Mouse (Mus musculus) fibroblast of lung, adult 2 months (primary cell): ENCODE data around the gene Twnk.
"Not testable (repeated sequence)": the region's sequence is repeated elsewhere in the genome, so short reads cannot be mapped to it uniquely, and the experiment has no call there.

Experiments
- DNase-seq: peaks from one replicate; pipeline ENCODE4 v3.0.0-alpha.2; 2011; ENCODE audit warnings: low read depth

The Twnk gene

DNA sequence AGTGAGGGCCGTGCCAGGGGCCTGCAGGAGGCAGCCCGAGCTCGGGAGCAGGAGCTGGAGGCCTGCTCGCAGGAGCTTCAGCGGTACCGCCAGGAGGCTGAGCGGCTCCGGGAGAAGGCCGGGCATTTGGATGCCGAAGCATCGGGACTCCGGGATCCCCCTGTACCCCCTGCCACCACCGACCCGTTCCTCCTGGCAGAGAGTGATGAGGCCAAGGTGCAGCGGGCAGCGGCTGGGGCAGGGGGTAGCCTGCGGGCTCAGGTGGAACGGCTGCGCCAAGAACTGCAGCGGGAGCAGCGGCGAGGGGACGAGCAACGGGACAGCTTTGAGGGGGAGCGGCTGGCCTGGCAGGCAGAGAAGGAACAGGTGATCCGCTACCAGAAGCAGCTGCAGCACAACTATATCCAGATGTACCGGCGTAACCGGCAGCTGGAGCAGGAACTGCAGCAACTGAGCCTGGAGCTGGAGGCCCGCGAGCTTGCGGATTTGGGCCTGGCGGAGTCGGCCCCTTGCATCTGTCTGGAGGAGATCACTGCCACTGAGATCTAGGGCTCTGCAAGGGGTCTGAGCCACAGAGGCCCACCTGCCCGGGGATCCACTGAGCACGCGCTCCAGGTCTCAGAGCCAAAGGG, 20.6 kb downstream of the Twnk start:
- no peak for DNase-seq

DNA sequence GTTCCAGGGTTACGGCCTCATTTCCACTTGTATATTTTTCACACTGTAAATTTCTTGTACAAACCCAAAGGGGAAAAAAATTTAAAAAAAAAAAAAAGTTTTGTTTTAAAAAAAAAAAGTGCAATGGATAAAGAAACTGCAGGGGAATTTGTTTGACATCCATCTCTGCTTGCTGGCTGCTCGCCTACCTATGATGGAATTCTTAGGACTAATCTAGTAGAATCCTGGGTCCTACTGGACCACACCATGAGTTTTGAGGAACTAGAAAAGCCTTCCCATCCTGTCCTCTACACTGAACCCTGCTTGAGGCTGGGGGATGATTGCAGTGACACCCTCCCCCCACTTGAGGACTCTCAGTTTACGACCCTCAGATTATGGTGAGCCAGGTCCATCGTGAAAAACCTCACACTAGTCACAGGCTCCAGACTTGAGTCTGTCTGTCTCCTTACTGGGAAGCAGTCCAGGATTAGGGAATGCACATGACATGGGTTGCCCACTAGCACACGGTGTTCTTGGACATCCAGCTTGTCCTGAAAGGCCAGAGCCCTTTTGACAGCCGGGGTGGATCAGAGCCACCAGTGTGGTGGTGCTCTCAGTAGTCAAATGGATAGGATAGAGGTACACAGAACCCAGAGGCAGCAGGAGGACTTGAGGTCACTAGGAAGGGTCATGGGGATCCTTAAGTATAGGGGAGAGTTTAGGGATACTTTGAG, 21.7 kb downstream of the Twnk start:
- DNase-seq: no peak

DNA sequence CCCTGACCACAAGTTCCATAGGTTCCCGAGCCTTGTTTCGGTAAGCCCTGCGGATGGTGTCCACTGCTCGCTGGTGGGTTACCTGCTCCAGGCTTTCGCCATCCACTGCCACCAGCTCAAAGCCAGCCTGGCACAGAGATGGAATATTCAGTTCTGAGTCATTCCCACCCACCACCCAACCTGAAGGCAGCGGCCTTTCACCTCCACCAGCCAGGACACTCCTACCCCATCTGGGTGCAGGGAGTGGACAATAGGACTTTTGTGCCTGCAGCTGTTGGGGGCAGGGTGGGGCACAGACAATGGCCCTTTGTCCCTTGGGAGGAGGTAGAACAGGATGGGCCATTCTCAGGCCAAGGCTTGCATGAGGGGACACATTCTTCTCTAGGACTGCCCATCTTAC, 22.4 kb downstream of the Twnk start:
- DNase-seq: no peak

DNA sequence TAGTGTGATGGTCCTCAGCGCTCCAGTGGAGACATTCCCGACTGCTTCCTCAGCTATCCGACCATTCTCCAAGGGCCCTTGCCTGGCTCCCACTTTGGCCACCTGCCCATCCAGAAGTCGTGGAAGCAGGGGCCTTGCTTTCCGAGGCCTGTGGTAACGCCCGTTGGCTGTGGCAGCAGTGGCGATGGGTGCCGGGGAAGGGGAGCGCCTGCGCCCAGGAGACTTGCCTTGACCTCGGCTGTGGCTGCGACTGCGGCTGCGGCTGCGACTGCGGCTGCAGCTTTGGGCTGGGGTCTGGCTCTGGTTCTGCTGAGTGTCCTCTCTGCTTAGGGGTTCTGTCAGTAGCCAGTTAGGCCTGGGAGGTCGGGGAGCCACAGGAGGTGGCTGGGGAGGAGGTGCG, 23.3 kb downstream of the Twnk start:
- no peak for DNase-seq

DNA sequence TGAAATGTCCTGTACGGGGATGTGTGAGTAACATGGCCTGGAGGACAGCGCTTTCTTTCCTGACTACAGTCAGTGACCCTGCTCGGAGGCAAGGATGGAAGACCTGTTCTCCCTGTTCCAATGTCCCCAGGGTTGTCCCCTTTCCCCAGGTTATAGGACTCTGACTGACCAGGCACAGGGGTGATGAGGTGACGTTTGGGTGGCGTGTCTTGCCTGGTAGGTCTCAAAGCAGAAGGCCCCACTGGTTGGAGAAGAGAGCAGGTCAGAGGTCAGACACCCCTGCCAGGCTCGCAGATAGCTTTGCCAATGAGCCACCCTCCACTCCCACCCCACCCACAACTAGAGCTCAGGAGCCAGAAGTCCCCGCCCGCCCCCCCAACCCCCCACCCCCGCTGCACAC, 24.1 kb downstream of the Twnk start:
- no peak for DNase-seq

DNA sequence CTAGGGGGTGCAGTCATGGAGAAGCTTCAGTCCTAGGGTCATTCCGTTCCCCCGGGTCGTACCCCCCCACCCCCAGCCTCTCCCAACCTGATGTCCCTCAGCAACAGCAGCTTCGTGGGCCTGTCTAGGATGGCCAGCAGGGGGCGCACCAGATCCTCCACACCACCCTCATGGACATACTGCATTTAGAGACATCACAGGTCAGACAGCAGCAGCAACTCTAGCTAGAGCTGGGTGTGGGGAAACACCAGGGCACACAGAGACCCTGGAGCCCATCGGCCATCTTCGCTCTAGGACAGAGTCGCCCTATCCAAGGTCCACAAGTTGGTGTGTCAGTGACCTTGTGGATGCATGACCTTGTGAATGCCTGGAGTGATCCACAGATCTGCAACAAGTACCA, 24.6 kb downstream of the Twnk start:
- no peak for DNase-seq

DNA sequence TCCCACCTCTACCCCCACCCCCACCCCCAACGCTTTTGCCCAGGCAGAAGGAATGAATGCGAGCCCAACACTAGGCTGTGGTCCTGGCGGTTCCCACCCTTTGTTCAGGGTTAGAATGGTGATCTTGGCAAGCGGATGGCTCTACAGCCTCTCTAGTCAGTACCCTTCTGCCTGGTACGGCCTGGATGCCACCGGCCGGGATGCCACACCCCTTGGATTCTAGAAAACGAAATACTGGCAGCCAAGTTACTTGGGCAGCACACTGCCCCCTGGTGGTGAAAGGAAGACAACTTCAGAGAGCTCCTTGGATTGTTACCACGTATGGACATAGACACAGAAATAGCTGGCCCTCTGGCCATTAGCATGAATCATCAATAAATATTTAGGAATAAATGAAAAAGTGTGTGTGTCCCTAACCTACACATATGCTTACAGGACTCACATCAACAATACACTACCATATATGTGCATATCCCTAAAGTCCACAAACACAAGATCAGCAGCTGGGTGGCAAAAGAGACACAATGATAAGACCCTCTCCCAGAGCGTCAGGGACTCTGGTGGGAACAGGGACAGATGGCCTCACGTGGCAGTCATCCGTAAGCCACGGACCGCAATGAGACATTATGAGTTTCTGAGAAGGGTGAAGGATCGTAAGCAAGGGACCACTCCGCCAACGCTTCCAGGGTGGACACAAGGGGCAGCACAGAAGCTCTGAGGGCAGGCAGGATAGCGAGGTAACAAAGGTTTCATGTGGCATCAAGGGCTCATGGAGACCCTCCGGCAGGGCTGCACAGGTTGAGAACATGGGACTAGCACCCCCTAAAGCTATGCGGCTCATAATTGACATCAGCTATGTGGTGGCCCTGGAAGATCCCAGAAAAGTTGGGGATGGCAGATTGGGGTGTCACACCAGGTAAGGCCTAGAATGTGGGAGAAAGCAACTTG, 25.6 kb downstream of the Twnk start:
- no peak for DNase-seq

DNA sequence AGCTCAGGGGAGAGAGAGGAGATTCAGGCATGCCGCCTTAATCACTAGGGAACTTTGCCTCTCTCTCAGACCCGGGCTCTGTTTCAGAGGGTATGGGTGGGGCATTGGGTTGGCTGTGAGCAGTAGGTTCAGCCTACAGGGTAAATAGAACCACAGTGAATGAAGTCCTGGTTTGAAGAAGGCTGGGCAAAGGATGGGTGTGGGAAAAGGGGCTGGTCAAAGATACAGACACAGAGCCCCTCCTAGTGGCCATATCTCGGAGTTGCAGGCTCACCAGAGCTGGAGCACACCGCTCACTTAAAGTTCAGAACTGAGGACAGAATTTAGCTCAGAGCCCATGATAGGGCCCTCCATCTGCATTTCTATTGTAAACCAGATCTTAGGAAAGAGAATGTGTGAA, 26.3 kb downstream of the Twnk start:
- peak; percentile 75 for DNase-seq

DNA sequence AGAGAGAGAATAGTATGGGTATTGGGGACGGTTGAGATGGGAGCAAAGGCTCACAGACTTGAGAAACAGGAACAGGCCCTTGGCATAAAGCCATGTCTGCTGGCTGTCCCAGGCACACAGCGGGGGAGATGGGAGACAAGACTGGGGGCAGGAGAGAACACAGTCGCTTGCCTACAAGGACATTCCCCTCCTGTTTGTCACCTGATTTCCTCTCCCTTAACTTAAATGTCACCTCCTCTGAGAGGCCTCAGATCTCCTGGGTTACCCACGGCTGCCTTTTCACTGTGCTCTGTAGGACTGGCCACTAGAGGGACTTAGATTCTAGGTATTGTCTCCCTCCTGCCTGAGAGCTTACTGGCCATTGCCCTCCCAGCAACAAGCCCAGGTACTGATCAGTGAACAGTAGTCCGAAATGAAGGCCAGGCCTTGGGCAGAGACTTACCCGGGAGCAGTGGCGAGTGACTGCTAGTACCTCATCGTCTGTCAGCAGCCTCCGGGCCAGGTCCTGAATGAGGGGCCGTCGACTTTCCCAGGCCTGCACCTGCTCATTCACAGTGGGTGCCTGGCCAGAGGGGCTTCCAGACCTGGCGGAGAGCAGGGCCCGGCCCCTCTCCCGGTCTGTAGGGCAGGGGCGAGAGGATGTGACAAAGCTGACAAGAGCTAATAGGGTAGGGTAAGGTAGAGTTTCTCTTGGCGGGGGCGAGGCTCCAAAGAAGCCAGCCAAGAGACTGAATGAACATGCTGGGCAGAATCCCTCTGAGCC, 27.3 kb downstream of the Twnk start:
- DNase-seq: no peak

DNA sequence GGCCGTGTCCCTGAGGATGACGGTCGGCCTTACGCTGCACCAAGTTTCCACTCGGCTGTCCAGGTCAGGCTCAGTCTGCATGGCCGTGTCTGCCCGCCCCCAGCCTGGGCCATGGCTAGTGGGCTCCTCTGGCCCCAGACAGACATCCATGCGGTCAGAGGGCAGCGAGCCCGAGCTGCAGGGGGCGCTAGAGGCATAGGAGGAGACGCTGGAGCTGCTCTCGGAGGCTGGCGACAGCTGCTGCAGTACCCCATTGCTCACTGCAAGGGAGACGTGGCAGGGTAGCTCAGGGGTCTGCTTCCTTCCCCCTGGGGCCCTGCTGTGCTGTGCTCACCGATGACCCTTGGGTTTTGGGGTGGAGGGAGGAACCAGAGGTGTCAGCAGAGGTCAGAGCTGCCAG, 31.4 kb downstream of the Twnk start:
- no peak for DNase-seq

DNA sequence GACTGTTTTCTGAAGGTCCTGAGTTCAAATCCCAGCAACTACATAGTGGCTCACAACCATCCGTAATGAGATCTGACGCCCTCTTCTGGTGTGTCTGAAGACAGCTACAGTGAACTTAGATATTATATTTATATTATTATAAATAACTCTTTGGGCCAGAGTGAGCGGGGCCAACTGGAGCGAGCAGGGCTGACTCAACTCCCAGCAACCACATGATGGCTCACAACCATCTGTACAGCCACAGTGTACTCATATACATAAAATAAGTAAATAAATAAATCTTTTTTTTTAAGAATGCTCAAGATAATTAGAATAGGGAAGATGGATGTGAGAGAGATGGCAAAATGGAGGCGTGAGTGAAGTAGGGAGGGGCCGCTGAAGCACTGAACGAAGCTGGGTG, 32.7 kb downstream of the Twnk start:
- not testable (repeated sequence) for DNase-seq

DNA sequence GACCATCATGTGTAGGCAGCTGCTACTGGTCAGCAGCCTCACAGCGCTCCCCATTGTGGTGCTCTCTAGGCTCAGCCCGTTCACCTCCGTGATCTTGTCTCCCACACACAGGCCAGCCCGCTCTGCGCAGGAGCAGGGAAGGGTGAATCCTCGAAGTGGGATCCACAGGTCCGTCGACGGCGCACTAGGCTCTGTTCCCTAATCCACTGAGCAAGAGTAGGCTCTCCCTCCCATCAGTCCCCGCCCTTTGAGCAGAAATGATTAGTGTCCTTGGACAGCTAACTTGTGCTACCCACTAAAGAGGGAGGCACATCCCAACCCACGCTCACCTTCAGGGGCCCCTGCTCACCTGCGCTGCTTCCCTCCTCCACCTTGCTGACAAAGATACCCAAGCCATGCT, 34.8 kb downstream of the Twnk start:
- no peak for DNase-seq

DNA sequence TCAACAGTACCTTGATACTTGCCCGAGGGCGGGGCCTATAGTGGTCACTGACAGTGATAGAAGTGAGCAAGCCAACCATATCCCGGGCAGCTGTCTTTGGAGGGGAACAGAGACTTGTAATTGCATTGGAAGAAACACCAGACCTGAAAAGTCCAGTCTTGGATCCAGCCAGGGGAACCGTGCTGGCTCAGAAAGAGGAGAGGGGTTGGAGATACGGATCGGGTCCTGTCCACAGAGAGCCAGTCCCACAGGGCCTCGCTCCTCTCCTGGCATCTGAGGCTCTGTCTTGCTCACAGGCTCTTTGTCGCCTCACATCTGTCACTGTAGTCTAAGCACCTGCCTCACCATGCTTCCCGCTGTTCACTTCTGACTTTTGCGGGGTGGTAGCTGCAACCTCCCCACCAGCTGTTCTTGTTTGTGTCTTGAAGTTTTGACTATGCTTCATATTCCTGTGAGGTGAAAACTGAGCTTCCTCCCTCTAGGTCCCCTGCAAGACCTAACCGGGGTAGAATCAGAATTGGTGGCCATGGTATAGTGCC, 39.0 kb downstream of the Twnk start:
- DNase-seq: no peak

DNA sequence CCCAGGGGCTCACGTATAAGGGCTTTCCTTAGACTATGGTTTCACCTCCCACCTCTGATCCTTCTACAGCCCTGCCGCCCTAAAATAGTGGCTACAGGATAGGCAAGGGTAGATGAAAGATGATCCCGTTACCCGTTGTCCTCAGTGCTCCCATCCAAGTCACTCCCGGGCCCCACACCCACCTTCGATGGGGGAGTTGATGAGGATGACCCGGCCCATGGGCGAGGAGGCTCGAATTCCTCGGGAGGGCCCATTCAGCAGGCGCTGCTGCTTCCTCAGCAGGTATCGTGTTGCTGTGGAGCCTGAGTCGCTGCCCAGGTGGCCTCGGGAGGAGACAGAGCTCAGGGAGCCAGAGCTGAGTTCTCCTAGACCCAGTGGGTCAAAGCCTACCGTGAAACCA, 39.8 kb downstream of the Twnk start:
- no peak for DNase-seq

DNA sequence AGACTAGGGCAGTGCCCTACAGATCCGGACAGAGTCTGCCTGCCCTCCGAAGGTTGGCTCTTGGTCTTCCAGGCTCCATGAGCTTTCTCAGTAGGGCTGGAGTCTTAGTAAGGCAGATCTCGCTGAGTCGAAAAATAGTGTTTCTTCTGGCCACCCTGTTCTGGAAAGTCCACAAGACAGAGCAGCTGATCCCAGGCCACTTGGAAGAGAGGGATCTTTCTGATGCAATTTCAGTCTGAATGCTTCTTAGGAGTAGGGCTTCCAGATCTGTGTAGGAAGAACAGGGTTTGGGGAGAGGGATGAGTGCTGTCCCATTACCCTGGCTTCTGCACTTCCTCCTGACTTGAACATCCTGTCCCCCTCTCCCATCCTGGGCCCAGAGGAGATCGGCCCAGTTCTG, 40.2 kb downstream of the Twnk start, which contains the start of gene Pdzd7:
TSS of gene Pdzd7 (minus strand) at position 67 of the 400 bp plus-strand sequence.
- no peak for DNase-seq

DNA sequence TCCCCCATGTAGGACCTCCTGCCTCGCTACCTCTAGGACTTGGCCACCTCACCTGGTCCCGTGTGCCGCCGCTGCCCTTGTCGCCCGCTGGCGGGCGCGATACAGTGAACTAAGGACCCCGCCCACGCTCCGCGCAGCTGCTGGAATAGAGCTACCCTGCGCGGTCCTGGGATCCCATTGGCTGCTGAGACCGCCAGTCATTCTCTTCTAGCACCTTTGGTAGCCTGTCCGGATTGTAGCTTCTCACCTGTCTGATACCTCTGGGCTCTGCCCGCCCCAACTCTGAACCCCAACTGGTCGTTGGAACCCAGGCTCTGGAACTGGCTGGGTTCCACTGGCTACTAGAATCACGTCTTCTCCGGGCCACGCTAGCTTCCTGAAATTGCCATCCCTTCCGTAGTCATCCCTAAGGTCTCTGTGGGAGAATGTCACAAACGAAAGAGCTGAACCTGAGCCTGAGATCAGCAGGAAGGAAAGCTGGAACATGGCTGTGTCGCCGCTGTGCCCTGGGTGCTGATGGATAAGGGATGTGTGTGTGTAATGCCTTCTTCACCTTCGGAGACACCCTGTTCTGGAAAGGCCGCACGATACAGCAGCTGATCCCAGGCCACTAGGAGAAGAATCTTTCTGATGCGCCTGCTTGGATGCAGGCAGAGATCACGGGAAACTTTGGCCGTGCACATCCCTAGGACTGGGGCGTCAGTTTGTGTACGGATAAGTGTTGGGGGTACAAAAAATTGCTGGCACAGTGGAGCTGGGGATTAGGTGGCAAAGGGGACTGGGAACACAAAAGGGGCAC, 41.3 kb downstream of the Twnk start:
- DNase-seq: no peak

DNA sequence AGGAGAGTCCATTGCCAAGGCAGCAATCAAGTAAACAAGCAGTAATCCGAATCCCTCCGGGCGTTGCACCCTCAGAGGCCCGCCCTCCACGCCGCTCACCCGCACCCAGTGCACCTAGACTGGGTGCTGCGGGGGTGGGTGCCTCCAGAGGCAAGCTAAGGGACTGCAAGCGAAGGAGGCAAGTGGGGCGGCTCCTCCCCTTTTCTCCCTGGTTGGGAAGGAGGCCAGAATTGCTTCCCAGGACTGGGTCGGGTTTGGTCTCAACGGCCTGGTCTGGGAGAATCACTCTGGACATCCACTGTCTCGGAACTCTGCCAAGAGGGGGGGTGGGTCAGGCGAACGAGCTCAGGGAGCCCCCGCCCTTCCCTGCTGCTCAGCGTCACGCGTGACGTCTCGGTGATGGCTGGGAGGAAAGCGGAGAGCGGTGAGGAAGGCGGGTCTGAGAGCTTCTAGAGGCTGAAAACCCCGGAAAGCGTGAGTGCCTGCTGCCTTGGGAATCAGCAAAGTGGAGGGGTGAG, 42.0 kb downstream of the Twnk start, which contains the start of gene Sfxn3:
TSS of gene Sfxn3 (plus strand) at position 87 of the 518 bp plus-strand sequence.
- peak; percentile 94 for DNase-seq

DNA sequence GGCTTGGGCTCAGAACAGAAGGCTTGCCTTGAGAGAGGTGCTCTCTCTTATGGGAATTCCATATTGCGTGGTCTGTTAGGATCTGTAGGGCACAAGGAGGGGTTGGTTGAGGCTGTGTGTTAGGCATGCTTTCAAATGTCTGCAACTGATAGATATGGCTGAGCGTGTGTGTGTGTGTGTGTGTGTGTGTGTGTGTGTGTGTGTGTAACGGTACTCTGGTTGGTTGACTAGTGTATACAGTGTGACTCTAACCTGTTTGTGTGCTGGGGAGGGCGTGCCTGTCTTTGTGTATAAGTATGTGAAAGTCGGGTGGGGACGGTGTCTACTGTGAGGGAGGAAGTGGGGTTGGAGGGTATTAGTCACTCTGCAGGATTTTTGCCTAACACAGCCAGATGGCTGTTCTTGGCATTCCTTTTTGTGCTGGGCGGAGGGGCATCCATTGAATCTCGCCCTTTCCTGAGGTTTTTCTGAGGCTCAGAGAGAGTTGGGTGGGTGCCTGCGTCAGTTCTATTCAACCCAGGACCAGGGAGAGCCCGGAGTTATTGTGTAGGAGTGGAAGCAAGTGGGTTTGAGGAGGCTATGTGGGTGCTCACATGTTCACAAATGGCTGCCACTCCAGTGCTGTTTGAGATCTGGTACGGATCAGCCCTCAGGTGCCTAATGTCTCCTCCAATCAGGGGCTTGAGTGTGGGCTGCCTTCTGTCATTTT, 42.6 kb downstream of the Twnk start:
- DNase-seq: peak; percentile 86

DNA sequence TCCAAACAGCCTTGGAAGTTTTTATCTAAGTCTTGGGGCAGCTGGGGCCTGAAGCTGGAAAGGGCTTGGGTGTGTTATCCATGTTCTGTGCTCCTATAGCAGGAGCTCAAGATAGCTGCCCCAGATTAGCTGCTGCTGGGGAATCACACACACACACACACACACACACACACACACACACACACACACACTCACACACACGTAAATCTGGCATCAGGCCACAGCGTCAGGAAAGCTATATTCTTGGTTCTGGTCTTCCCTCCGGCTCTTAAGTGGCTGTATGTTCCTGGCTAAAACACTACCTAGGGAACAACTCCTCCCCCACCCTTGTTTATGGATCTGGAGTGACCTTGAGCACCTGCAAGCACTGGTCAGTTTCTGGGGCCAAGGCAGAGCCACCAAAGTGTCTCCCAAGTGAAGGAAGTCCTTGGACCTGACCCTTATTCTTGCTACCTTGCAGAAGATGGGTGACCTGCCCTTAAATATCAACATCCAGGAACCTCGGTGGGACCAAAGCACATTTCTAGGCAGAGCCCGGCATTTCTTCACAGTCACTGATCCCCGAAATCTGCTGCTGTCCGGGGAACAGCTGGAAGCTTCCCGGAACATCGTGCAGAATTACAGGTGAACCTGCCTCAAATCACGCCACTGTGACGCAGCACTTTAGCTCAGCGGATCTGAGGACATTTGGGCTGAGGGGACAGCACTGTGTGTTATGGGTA, 43.3 kb downstream of the Twnk start:
- DNase-seq: no peak
